Mouse (Mus musculus): Measurements from ENCODE around the gene Adcy10. TPM values are rescaled to one million over a fixed set of nuclear protein-coding genes. Genes with fewer than 3 reads are reported as not detected.

The Adcy10 gene
- total RNA-seq, 2 experiments from 2014 or later: 3.2 TPM; not detected in 1

DNA sequence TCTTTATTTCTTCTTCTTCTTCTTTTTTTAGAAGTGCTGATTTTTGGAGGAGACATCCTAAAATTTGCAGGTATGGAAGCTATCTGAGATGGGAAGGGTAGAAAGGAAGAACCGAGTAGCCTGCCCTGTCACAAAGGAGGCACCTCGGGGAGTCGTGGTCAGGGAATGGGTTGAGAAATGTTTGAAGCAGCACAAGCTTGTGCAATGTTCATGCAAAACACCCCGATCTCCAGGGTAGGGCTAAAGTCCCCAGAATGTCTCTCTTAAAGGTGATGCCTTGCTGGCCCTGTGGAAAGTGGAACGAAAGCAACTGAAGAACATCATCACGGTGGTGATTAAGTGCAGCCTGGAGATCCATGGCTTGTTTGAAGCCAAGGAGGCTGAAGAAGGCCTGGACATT, 21.3 kb downstream of the Adcy10 start:
- no peak for ATAC-seq (replicated peaks; ENCODE audit: low FRiP score, low TSS enrichment, poor library complexity, severe bottlenecking)

DNA sequence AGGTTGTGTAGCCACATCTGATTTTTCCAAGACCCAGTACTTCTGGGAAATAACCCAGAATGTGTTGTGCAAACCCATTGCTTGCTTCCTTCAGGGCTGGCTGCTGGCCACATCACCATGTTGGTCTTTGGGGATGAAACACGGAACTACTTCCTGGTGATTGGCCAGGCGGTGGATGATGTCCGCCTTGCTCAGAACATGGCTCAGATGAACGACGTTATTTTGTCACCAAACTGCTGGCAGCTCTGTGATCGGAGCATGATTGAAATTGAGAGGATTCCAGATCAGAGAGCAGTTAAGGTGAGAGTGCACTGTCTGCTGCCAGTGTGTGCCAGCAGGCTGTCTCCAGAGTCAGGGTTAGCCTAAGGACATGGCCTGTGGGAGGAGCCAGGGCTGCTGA, 25.2 kb downstream of the Adcy10 start:
- no peak for ATAC-seq (replicated peaks; ENCODE audit: low FRiP score, low TSS enrichment, poor library complexity, severe bottlenecking)

DNA sequence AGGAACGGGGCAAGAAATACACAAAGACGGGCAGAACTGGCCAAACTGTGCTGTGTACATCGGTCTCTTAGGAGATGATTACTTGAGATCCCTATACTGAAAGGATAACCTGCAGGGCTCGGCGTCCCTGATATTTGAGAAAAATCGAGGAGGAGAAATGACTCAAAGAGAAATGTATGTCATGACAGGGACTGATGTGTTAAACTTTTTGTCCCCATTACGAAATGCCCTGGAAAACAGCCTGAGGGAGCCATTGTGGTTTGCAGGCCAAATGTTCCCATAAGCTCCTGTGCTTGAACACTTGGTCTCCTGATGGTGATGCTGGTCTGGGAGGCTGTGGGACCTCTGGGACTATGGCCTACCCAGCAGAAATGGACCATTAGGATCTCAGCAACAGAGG, 35.7 kb downstream of the Adcy10 start:
- no peak for ATAC-seq (replicated peaks; ENCODE audit: low FRiP score, low TSS enrichment, poor library complexity, severe bottlenecking)

DNA sequence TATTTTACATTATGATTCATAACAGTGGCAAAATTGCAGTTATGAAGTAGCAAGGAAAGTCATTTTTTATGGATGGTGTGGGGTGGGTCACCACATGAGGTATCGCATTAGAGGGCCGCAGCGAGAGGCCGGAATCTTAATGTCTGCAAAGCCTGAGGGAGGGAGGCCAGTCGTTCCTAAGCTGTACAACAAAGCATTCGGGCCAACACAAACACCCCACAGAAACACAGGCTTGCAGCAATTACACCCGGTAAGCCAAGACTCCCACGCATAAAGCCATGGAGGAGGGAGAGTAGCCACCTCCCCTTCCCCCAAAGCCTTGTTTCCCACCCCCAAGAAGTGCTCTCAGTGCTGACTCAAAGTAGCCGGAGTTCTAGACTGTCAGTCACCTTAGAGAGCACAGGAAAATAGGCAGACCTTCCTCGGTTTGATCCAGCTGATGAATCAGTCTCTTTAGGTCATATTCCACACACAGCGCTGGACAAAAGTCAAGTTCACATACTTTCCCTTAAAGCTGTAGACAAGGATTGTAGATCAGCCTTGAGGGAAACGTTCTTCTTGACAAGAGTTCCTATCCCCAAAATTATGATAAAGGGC, 51.2 kb downstream of the Adcy10 start:
- ATAC-seq (replicated peaks; ENCODE audit: low FRiP score, low TSS enrichment, poor library complexity, severe bottlenecking): no peak

DNA sequence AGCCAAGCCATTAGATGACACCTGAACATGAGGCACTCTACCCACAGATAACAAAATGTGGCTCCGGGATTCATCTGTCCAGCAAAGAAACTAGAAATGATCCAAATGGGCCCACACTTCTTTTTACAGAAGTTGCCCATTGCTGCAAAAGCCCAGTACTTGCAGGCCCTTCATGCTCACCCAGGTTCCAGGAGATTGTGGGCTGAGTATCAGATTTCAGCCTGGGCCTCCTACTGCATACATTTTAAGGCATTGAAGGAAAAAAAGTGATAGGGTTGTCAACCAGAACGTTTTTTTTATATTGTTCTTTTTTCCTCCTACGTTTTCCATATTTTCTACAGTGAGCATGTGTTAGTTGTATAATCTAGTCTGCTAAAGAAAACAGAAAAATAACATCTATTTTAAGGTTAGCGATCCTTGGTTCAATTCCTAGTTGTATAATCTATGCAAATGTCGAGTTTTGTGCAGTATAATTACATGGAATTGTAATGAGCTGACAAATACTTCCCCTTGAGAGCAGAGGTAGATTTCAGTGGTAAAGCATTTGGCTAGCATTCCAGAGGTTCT, 52.3 kb downstream of the Adcy10 start:
- ATAC-seq (replicated peaks; ENCODE audit: low FRiP score, low TSS enrichment, poor library complexity, severe bottlenecking): no peak

DNA sequence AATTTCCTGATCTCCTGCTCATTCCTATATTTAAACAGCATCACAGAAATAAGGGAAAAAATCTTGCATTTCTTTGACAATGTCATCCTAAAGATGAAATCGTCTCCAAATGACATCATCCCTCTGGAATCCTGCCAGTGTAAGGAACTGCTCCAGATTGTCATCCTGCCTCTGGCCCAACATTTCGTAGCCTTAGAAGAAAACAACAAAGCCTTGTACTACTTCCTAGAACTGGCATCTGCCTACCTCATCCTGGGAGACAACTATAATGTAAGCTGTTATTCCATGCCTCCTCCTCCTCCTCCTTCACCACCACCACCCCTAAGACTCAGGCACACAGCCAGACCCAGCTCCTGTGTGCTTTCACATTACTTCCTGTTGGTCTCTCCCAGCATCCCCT, 71.7 kb downstream of the Adcy10 start:
- ATAC-seq (replicated peaks; ENCODE audit: low FRiP score, low TSS enrichment, poor library complexity, severe bottlenecking): no peak

DNA sequence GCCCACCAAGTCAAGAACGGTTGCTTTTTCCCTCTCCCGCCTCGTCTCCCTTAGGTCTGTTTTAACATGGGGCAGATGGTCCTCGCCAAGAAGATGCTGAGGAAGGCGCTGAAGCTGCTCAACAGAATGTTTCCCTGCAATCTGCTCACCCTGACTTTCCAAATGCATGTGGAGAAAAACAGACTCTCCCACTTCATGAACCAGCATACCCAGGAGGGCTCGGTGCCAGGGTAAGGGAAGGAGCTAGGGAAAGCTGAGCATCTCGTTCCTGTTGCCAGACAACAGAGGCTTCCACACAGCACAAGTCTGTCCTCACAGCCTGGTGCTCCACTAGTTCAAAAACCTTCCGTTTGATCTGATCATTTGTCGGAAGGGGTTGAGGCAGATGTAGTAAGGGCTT, 74.1 kb downstream of the Adcy10 start:
- ATAC-seq (replicated peaks; ENCODE audit: low FRiP score, low TSS enrichment, poor library complexity, severe bottlenecking): no peak

DNA sequence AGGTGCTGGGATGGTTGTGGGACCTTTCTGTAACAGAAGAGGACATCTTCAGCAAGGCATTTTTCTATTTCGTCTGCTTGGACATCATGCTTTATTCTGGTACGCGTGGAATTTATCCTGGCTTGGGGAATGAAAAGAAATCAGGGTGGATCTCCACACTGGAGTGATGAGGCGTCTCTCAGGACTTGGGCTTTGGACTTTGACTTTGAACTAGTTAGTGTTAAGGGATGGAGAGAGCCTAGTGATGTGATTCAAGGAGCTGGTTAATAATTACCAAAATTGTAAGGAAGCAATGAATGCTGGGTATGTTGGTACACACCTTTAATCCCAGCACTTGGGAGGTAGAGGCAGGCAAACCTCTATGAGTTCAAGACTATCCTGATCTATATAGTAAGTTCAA, 80.3 kb downstream of the Adcy10 start:
- ATAC-seq (replicated peaks; ENCODE audit: low FRiP score, low TSS enrichment, poor library complexity, severe bottlenecking): no peak

DNA sequence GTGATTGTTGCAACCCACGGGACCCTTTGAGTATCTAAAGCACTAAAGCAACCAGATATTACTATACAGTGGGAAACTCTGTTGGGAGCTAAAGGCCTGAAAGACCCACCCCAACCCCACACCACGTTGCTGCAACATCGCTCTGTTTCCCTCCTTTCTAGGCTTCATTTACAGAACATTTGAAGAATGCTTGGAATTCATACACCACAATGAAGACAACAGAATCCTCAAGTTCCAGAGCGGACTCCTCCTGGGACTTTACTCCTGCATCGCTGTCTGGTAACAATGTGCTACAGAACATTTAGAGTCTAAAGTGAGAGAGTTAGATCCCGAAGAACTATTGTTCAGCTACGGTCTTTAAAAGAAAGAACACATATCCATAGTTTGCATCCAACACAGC, 82.5 kb downstream of the Adcy10 start:
- no peak for ATAC-seq (replicated peaks; ENCODE audit: low FRiP score, low TSS enrichment, poor library complexity, severe bottlenecking)

DNA sequence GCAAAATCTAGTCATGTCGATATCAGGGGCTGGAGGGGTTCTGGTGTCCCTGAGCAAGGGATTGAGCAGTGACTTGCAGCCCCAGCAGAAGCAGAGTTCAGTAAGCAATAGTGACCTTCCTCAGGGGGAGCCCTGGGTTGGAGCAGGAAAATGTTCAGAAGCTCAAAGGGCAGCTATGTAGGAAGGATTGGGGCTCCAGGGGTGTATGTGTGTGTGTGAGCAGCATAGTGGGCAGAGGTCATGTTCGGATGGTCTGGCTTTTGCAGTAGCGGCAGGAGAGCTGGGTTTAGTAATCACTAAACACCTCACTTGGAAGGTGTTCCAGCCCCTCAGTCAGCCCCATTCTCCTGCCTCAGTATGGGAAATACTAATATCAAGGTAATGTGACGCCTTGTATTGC, 91.0 kb downstream of the Adcy10 start:
- ATAC-seq (replicated peaks; ENCODE audit: low FRiP score, low TSS enrichment, poor library complexity, severe bottlenecking): no peak

DNA sequence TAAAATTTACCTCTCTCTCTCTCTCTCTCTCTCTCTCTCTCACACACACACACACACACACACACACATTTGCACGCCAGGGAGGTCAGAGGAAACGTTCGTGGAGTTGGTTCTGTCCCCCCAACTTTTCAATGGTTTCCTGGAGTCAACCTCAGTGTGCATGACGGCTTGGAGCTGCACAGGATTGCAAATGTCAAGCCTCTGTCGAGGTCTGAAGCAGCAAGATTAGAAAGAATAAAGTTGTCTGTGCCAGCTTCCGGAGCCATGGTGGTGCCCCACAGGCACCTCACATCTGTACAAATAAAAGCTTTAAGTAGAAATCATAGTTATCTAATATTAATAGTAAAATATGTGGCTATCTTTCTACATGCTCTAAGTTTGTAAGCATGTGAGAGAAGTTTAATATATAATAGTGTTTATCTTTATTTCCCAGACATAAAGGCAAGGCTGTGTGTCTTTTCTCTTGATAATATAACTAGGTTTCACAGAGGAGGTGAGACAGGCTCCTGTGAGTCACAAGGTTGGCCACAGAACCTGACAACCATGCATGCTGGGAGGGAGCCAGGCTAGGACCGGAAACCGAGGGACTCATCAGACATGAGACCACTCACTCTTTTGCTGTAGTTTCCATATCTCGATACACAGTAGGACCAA, 91.6 kb downstream of the Adcy10 start:
- ATAC-seq (replicated peaks; ENCODE audit: low FRiP score, low TSS enrichment, poor library complexity, severe bottlenecking): peak; percentile 71

DNA sequence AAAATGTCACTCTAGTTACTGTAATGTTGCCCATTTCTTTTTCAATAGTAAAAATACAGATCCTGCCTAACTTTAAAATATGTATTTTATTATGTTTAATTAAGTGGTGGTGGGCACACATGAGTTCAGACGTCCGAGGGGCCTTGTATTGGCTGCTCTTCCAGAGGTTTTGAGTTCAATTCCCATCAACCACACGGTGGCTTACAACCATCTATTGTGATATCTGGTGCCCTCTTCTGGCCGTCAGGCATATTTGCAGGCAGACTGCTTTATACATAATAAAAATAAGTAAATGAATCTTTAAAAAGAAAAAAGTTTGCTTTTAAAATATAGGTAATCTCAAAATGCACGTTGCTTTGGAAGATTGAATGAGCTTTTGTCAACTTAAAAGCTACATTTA, 94.3 kb downstream of the Adcy10 start:
- no peak for ATAC-seq (replicated peaks; ENCODE audit: low FRiP score, low TSS enrichment, poor library complexity, severe bottlenecking)

DNA sequence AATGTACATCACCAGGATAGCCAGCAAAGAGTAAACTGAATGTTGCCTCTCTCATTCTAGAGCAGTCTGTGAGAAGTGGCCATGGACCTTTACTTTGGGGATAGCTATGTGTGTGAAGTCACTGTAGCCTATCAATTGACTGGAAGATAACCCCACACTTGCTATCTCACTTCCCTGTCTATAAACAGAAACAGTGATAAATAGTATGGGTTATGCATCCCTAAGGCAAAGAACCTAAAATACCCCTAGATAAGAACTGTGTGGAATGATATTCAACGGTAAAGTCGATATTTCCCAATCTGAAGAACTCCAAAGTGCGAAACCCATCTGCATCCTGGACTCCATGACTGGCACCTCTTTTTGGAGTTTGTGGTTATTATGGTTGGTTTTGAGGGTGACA, 96.3 kb downstream of the Adcy10 start:
- no peak for ATAC-seq (replicated peaks; ENCODE audit: low FRiP score, low TSS enrichment, poor library complexity, severe bottlenecking)

DNA sequence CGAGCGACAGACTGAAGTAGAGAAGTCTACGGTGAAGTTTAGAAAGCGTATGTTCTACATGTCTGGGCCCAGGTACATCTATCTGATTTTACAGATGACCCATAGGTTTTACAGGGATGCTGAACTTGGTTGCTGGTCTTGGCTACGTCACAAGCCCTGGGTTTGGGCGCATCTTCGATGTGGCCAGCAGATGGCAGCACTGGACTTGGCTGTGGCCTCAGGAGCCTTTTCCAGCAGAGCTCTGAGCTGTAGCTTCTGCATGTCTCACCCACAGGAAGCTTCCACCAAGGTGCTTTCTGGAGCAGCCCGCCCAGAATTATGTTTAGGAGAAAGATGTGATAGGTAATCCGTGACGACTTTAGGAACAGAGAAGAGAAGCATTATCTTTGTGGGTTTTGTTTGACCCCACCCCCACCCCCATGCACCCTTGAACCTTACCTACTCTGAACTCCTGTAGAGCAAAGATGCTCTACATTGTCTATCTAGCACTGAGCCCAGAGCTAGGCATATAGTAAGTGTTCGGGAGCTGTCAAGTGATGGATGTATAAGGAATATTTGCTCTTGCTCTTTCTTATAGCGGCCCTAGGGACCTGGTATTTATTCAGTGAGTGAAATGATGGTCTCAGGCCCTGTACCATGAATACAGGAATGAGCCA, 98.7 kb downstream of the Adcy10 start:
- ATAC-seq (replicated peaks; ENCODE audit: low FRiP score, low TSS enrichment, poor library complexity, severe bottlenecking): peak; percentile 95

DNA sequence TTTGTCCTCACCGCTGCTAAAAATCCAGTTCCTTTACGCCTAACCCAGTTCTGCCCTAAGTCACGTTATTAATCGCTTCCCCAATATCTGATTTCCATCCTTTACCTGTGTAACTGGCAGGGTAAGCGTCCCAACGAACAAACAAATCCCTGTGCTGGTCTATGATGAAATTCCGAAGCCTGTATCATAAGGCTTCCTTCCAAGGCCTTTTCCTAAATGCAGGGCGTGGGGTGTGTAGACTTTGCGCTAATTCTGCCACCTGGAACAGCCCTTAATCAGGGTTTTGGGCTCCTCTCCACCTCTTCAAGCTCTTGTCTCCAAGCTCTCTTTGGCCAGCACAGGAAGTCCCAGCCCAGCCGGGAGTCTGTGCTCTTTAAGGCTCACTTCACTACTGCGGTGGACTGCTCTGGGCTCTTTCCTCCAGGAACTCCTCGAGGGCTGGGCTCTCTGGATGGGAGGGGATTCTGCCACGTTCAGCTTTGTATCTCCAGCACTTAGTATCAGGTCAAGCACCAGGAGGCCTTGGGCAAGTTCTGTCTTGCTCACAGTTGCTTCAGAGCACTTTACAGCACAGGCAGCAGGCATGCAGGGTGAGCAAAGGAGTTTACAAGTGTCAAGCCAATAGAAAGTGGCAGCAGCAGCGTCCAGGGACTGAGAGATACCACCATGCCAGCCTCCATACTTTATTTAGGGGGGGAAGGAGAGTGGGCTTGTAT, 100.6 kb downstream of the Adcy10 start:
- ATAC-seq (replicated peaks; ENCODE audit: low FRiP score, low TSS enrichment, poor library complexity, severe bottlenecking): no peak

DNA sequence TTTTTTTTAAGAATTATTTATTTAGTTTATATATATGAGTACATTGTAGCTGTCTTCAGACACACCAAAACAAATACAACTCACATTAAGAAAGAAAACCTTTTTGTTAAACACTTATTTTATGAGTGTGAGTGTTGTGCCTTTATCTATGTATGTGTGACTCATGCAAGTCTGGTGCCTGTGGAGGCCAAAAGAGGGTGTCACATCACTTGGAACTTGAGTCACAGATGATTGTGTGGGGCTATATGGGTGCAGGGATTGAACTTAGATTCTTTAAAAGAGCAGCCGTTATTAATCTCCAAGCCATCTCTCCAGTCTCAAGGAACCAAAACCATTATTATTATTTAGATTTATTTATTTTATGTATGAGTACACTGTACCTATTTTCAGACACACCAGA, 101.4 kb downstream of the Adcy10 start:
- no peak for ATAC-seq (replicated peaks; ENCODE audit: low FRiP score, low TSS enrichment, poor library complexity, severe bottlenecking)

DNA sequence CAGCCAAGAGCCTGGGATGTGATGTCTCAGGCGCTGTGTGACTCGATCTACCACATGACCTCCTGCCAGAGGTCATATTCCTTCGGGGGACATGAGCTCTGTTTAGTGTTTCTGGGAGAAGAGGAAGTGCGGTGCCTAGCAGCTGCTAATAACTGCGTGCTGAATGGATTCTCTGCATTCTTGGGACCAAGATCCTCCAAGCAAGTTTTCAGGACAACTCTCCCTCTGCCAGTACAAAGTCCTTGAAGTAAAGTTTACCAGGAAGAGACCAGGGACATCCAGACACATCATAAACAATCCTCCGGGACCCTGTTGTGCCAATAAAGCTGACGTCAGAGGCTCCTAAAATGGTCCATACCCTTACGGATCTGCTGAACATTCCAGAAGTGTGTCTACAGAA, 102.9 kb downstream of the Adcy10 start:
- ATAC-seq (replicated peaks; ENCODE audit: low FRiP score, low TSS enrichment, poor library complexity, severe bottlenecking): no peak

DNA sequence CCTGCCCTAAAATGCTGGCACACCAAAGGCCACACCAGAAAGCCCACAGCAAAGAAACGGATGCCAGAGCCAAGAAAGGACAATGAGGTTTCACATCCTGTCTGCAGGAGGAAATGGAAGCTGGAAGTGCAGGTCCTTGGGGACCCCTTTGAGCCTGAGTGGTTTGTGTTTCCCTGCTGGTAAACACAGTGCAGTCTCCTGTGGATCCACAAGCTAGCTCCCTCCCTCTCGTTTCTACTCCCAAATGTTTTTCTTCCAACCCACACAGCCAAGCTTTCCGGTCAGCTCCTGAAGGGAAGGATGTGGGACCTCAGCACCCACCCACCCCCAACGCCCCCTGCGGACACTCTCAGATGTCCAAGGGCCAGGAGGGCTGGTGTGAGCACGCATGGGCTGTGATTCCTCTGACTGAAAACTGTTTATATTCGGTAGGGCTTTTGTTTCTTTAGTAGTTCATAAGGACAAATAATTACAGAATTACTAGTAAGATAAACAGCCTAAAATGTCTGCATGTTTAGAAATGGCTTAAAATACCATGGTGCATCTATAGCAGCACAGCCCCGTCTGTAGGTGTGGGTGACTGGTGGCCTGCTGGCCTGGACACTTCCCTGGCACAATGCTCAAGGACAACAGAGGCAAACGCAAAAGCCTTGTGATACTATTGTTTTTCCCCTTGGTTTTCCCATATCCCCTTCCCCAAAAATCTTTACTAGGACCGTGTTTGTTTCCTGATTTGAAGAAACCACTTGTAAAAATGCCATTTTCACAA, 104.5 kb downstream of the Adcy10 start:
- ATAC-seq (replicated peaks; ENCODE audit: low FRiP score, low TSS enrichment, poor library complexity, severe bottlenecking): no peak

DNA sequence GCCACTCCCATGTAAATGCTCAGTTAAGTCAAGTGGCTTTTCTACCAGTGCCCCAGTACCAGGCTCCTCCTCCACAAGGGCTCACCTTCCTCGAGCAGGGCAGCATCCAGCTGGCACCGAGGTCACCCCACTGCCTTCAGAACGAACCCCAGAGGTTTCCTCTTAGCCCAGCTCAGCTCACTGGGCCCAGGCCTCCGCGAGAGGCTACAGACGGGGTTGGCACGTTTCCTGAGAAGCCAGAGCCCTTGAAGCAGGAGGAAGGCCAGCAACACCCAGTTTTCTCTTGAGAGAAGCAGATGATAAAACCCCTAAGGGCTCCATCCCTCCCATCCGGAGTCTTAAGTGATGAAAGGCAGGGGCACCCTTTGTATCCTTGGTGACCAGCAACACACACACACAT, 105.8 kb downstream of the Adcy10 start:
- peak; percentile 21; the same call in 1 of the 2 replicates for ATAC-seq (replicated peaks; ENCODE audit: low FRiP score, low TSS enrichment, poor library complexity, severe bottlenecking)

Measured in megakaryocyte-erythroid progenitor cell, adult 5-6 weeks (primary cell).